Mouse (Mus musculus) right cerebral cortex, postnatal 14 days (tissue): ENCODE data around the gene Rabgef1.
"Not testable (repeated sequence)": the region's sequence is repeated elsewhere in the genome, so short reads cannot be mapped to it uniquely, and the experiment has no call there.

Source experiments
- DNase-seq: peaks from one replicate; pipeline ENCODE4 v3.0.0; 2022

The Rabgef1 gene

GRCm38 (mm10) chr5:130218336-130218735, 46.7 kb downstream of the Rabgef1 start:
- DNase-seq = no peak

- DNase-seq = no peak
These were observed 49.7 kb downstream of the Rabgef1 start for GRCm38 (mm10) chr5:130221316-130221715.

DNA sequence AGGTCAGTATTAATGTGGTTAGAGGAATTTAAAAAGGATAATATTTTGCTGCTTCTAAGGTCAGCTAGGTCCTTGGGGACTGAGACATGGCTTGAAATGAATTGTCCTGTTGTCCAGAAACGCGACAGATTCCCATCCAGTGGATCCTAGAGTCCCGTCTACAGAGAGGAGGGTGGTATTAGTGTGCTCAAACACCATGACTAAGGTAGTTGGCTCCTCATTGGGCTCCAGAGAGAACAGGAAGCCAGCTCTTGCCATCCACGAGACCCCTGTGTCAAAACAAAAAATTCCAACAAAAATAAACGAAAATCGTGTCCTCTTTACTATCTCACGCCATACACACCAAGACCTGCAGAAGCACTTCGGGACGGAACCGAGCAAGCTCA, 50.2 kb downstream of the Rabgef1 start:
- DNase-seq = no peak

GRCm38 (mm10) chr5:130222146-130223004, 50.8 kb downstream of the Rabgef1 start:
- peak; percentile 93 for DNase-seq

- no peak for DNase-seq
These were observed 55.2 kb downstream of the Rabgef1 start for GRCm38 (mm10) chr5:130226790-130227189.

- no peak for DNase-seq
These were observed 56.5 kb downstream of the Rabgef1 start for GRCm38 (mm10) chr5:130228120-130228519.

DNA sequence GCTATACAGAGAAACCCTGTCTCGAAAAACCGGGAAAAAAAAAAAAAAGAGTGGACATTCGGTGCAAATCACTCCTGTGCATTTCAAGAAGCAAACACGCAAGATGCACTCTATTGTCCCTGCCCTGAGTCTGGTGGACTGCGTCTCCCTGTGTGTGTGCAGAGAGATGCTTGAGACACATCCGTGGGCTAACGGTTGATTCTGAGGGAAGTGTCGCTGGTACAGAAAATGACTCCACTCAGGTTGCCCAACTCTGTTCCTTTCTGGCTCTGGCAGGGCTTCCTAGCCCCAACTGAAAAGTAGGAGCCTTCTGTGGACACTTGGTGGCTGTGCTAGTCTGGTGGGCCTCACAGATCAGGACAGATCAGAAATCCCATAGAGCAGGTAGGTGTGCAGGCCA, 64.7 kb downstream of the Rabgef1 start:
- no peak for DNase-seq

GRCm38 (mm10) chr5:130239236-130239635, 67.6 kb downstream of the Rabgef1 start:
- DNase-seq = no peak

DNA sequence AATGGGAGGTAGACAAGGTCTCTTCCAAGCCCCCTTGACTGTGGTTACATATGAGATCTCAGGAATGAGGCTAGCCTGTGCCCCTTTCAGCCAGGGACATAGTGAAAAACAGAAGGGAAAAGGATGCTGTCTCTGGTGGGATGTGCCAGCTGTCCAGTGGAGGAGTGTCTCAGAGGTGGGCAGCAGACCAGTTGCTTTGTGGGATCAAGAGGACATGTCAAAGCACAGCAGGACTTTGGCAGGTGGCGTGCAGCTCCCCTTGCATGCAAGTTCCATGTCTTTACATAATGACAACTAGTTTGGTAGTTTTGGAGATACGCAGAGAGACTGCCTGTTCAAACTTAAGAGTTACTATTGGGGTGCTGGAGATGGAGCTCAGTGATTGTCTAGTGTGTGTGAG, 68.3 kb downstream of the Rabgef1 start:
- DNase-seq = no peak

- DNase-seq = no peak
These were observed 69.8 kb downstream of the Rabgef1 start for GRCm38 (mm10) chr5:130241426-130241825.

DNA sequence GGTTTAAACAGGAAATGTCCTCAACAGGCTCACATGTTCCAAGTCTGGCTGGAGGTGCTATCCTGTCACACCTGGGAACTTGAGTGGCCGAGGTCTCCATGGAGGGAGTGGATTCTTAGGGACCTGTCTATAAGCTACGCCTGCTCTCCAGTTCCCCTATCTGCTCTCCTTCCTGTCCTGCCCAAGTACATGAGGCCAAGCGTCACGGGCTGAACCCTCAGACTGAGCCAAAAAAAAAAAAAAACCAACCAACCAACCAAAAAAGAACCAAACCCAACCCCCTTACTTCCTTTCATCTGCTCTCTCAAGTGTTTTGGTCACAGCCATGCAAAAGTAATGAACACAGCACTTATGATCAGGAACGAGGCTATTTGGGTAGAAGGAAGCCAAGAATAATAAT, 76.2 kb downstream of the Rabgef1 start:
- no peak for DNase-seq

GRCm38 (mm10) chr5:130254164-130255016, 82.8 kb downstream of the Rabgef1 start:
- DNase-seq = no peak

DNA sequence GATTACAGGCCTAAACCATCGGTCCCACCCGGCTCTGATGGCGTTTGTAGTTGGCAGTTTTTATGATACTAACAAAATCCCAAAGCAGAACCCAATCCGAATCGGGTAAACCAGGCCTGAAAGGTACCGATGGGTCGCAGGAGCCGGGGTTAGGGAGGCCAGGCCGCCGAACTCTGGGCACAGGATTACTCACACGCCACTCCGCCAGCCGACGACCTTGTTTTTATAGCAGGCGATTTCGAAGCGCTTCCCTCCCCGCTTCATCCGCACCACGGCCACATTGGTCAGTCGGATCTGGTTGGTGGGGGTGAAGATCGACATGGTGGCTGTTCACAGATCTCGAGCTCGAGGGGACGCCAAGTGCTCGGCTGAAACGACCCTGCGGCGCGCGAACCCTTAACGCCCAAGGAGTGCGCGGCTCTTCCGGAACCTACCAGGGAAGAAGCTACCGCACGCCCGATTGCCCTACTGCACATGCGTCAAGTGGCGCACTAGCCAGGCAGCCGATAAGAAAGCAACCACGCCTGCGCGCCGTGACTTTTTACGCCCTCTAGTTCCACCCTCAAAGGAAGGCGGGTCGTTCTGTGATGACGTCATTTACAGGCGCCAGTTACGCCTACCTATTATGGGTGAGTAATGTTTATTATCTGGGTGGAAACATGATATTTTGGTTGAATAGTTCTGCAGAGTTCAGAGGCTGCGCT, 83.6 kb downstream of the Rabgef1 start, which contains the start of the genes Sbds and Tyw1:
Gene Sbds, minus strand, starts transcription at position 514 of the 704 bp plus-strand sequence.
Gene Tyw1, plus strand, starts transcription at position 603 of the 704 bp plus-strand sequence.
- peak; percentile 97 for DNase-seq

DNA sequence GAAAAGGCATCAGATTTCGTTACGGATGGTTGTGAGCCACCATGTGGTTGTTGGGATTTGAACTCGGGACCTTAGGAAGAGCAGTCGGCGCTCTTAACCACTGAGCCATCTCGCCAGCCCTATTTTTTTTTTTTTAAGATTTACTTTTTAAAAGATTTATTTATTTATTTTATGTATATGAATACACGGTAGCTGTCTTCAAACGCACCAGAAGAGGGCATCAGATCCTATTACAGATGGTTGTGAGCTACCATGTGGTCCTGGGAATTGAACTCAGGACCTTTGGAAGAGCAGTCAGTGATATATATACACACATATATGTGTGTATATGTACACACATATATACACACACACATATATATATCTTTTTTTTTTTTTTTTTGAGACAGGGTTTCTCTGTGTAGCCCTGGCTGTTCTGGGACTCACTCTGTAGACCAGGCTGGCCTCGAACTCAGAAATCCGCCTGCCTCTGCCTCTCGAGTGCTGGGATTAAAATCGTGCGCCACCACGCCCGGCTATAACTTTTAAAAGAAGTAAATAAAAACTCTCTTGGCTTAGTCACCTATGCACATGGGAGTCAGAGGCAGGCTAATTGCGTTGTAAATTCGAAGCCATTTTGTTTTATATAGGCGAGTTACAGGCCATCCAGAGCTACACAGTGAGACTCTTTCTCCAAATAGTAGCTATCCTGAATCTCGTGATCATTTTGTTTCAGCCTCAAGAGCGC, 84.4 kb downstream of the Rabgef1 start:
- DNase-seq = not testable (repeated sequence)

DNA sequence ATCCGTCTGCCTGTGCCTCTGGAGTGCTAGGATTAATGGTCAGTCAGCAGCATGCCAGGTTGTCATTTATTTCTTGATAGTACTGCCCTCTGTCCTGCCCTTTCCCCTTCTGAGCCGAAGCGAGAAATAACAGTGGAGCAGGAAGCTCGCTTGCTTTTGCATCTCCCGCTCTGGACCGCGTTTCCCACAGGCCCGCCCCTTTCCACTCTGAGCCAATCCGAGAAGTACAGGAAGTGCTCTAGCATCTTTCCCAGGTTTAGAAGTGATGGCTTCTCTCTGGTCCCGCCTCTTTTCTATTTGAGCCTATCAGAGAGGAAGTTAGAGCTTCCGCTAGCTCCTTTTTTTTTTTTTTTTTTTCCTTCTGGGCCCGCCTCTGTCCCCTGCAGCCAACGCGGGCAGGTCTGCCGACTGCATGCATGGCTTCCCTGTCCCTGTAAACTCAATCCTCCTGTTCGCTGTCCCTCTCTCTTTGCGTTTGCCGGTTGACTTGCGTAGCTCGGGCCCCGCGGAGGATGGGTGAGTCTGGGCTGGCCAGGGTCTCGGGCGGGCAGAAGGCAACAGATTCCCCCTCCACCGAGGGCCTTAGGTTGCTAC, 85.2 kb downstream of the Rabgef1 start:
- peak; percentile 86 for DNase-seq

DNA sequence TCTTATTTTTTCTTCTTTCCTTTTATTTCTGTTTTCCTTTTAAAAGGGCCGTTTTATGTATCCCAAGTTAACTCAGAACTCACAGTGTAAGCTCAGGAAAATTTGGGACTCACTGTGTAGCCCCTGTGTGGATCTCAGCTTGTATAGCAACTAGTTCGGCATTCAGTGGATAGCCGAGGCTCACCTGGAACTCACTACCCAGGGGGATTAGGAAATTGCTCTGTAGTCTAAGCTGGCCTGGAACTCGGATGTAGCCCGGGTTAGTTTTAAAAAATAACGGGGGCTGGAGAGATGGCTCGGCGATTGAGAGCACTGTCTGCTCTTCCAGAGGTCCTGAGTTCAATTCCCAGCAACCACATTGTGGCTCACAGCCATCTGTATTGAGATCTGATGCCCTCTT, 85.7 kb downstream of the Rabgef1 start:
- DNase-seq = no peak

DNA sequence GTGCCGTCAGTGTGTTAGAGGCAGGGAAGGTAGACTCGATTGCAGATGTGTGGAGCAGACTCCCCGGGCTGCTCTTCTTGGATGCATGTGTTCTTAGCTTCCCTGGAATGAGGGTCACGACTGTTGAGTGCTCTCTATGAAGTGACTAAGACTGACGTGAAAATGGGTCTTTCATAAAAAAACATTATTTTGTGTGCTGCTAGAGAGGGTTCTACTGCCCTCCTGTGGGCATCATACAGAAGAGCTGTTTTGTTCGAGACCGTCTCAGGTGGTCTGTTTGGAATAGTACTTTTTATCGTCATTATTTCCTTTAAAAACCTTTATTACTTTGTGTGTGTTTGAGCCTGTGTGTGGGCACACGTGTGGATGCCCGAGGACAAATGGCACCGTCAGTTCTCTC, 91.9 kb downstream of the Rabgef1 start:
- DNase-seq = no peak
